Mouse (Mus musculus): ENCODE results near the gene Kcnip4.

DNA sequence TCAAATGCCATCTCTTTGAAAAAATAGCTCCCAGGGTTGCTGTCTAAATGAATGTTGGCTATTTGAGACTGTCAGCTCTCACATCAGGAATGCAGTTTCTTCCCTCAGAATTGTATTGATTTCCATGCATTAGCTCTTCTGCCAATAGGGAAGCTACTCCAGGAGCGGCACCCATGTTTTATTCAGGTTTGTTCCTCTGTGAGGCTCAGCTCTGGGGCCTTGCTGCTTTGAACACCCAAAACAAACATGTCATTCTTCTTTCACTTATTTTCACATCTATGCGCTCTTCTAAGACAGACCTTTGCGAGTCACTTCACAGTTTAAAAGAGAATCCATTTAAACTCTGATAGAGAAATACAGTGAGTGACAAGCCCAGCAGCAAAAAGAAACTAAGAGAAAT is 862.2 kb downstream of the Kcnip4 start:
- TF ChIP-seq GATA1 (IDR thresholded peaks at IDR 0.05; ENCODE audit: low read length) (no peak), TAL1 (IDR thresholded peaks at IDR 0.05; ENCODE audit: low read length) (no peak)
